Mouse (Mus musculus): Measurements from ENCODE around the gene Gm20479.
A peak's percentile ranks its signal among the peaks of the same experiment; 100 is the strongest.

The Gm20479 gene

DNA sequence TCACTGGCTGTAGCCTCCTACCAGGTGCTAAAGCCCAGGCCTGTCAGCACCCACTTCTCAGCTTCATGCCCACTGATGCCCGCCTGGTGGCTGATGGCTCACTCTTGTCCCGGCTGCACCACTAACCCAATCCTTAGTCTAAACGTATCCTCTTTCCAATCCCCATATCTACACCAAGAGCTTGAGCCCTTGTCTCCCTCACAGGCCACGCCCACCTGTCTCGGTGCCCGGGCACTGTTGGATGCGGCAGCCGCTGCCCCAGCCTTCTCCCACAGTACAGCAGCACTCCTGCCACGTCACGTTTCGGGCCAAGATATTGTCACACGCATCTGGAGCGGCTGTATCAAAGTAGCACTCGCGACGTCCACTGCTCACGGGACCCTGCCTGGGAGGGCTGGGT lies 46.9 kb downstream of the Gm20479 start:
- DNase-seq: peak; percentile 69

DNA sequence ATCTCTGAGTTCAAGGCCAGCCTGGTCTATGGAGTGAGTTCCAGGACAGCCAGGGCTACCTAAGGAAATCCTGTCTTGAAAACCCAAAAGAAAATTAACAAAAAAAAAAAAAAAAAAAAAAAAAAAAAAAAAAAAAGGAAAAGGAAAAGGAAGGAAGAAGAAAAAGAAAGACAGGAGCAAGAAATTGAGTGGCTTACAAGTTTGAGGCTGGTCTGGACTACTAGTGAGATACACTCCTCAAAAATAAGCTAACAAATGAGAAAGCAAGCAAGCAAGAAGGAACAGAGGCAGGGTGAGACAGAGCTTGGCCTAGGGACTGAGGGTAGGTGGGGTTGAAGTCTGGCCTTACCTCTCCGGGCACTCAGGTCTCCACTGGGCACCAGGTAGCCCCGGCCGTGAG lies 47.4 kb downstream of the Gm20479 start:
- DNase-seq: no peak

DNA sequence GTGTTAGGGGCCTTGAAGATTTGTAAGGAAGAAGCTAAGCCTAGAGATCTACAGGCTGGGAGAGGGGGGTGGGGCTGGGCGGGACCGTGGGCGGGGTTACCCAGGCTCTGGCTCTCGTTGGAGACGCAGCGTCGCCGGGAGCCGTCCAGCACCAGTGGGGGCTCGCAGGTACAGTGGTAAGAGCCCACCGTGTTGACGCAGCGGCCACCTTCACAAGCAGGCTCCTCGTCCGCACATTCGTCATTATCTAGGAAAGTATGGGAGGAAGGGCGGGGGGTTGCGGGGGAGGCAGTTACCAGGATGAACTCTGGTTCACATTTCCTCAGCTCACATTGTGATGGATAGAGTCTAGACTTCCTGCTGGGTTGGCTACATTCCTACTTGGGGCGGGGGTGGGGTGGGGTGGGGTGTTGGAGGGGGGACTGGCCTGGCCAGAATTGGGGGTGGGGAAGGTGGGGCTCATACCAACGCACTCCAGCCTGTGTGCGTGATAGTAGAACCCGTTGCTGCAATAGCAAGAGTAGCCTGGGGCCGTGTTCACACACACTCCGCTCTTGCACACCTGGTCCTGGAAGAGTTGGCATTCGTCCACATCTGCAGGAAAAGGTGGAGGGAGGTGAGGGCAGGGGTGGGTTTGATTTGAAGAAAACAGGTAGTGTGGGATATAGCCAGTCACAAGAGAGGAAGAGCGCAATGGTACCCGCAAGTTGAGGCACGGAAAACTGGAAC lies 48.2 kb downstream of the Gm20479 start:
- peak; percentile 38 for DNase-seq

DNA sequence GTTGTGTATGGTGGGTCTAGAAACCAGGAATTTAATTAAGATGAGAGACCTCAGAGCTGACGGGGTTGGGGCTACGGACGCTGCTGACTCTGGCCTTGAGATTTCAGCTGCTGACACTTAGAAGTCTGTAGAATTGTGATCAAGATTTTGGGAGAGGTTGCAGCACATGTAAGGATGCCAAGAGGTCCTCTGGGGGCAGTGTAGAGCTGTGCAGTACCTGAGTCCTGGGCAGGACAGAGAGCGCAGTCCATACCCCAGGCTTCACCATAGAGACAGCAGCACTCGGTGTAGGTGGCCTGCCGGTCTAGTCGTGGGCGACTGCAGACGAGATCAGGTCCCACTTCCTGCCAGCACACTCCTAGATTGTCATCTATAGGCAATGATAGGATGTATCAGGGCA lies 49.7 kb downstream of the Gm20479 start:
- DNase-seq: no peak

DNA sequence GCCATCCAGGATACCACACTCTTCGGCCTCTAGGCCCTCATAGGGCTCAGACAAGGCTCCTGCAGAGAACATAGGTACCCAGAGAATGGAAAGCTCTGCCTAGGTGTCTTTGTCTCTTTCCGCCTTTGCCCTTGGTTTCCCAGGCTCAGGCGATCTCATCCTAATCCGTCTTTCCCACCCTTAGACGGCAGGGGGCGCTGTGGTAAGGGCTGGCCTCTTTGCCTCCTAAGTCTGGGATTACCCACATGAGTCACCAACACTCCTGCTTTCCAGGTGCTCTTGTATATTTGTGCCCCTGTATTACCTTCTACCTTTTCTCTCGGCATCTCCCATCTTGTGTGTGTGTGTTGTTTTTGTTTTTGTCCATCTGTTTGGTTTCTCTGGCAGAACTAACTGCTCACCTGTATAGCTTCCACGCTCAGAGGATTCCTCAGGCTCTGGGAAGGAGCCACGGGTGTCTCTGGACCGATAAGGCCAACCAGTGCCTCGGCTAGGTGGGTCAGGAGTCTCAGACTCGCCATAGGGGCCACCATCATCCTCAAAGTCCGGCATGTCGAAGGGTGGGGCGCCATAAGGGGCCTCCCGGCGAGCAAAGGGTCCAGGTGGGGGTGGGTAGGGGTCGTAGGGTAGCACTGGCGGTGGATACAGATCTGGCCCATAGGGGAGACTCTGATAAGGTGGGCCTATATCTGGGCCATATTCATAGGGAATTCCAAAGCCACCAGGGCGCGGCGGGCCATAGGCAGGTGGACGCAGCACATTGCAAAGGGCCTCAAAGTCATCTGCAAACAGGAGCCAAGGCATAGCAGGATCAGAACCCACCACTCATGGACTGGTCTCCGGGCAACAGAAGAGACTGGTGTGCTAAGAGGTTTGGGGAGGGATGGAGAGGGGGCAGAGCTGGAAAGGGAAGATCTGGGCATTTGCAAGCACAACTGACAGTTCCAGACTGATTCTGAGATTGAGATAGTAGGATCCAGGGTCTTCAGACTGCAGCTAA lies 50.8 kb downstream of the Gm20479 start:
- peak; percentile 45 for DNase-seq

DNA sequence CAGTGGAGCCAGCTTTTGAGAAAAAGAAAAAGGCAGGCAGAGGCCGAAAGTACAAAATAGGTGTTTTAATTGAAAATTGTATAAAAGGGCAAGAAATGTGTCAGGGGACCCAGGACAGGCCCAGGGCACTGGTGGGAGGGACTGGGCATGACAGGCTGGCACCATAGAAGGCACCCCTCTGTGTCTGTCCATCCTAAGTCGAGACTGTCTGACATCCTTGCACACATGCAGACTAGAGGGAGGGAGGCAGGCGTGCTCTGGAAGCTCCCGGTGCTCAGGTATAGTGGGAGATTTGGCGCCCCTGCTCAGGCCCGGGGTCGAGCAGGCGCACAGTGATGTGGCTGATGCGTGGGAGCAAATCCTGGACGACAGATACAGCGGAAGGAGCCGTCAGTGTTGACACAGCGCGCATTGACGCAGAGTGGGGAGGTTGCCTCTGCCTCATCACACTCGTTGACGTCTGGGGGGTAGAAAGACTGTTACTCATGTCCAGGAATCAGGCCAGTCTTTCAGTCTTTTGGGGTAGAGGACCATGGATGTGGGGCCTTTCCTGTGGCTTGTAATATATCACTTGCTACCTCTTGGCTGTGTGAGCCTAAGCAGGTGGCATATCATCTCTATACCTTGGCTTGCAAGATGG lies 52.0 kb downstream of the Gm20479 start:
- no peak for DNase-seq
